Mouse (Mus musculus) kidney, adult 2 months (tissue): ENCODE results near the gene Hinfp. TPM values are rescaled to one million over a fixed set of nuclear protein-coding genes. Genes with fewer than 3 reads are reported as not detected.
"Not testable (repeated sequence)": the region's sequence is repeated elsewhere in the genome, so short reads cannot be mapped to it uniquely, and the experiment has no call there.

Experiments used
- DNase-seq: peaks from one replicate; pipeline ENCODE4 v3.0.0; 2021
- H3K27ac ChIP-seq: fragments of 200-500 bp; 2 replicates; pipeline ENCODE4 v1.5.1; 2012; ENCODE audit warnings: low read depth, low read length, control low read depth, inconsistent platforms; ENCODE audit not compliant: insufficient read depth
- H3K27me3 ChIP-seq: fragments of 200-500 bp; replicated peaks from 2 replicates; pipeline ENCODE4 v1.6.1; 2012; ENCODE audit warnings: mild to moderate bottlenecking, moderate library complexity, low read length, inconsistent platforms; ENCODE audit not compliant: control insufficient read depth, insufficient read depth
- H3K36me3 ChIP-seq: fragments of 200-500 bp; 2 replicates; pipeline ENCODE4 v1.6.1; 2012; ENCODE audit warnings: mild to moderate bottlenecking, moderate library complexity, low read length, inconsistent platforms; ENCODE audit not compliant: control insufficient read depth, insufficient read depth
- H3K4me1 ChIP-seq: fragments of 200-500 bp; 2 replicates; pipeline ENCODE4 v1.6.1; 2011; ENCODE audit warnings: low read length; ENCODE audit not compliant: control insufficient read depth, insufficient read depth
- H3K4me3 ChIP-seq: fragments of 200-500 bp; 2 replicates; pipeline ENCODE4 v1.5.1; 2011; ENCODE audit warnings: mild to moderate bottlenecking, low read depth, low read length, control low read depth; ENCODE audit not compliant: insufficient read depth
- CTCF ChIP-seq: fragments of 200-500 bp; conservative IDR thresholded peaks from 2 replicates; pipeline ENCODE4 v1.5.1; 2011; ENCODE audit warnings: low read depth, mild to moderate bottlenecking, control low read depth, low read length, moderate library complexity, mixed read lengths; ENCODE audit not compliant: insufficient read depth, insufficient read length
- POLR2A ChIP-seq: fragments of 200-500 bp; IDR thresholded peaks from one replicate; pipeline ENCODE4 v1.6.1; 2011; ENCODE audit warnings: low read depth, low read length, control low read depth
- WGBS: fragments of 180-500 bp; shearing (Covaris S2); methylation state at CpG from one replicate; pipeline ENCODE4 v1.1.7; 2018; 5-methylcytosine and 5-hydroxymethylcytosine counted together
- polyA plus RNA-seq: library from polyadenylated mRNA; depleted of rRNA; stranded (reverse); fragments of >200 nt; gene quantifications from 2 replicates; pipeline ENCODE4 v1.2.3, GENCODE M21; 2012

Gene Hinfp
- polyA plus RNA-seq, 1 experiment: 14.4 TPM

- 92% methylated on average over 13 of the region's 13 CpGs for WGBS
- H3K36me3 ChIP-seq: no peaks in the 10 kb centered on the region
- TF ChIP-seq POLR2A: no peak
- no peak for TF ChIP-seq CTCF
Measured at GRCm38 (mm10) chr9:44332918-44333638, 27.6 kb upstream of the Hinfp start.

GRCm38 (mm10) chr9:44330736-44331135 lies 25.3 kb upstream of the Hinfp start:
- Histone ChIP-seq H3K4me3 (no peak overlapping the region), H3K27ac (no peak overlapping the region), H3K4me1 (peaks cover 8% of the 10 kb centered on the region; the same call in 1 of the 2 replicates), H3K36me3 (no peaks in the 10 kb centered on the region), H3K27me3 (no peaks in the 10 kb centered on the region)
- TF ChIP-seq CTCF (no peak), POLR2A (no peak)
- WGBS: 84% methylated on average over 6 of the region's 6 CpGs
- no peak for DNase-seq

More at GRCm38 (mm10) chr9:44332918-44333638, 27.6 kb upstream of the Hinfp start:
- Histone ChIP-seq H3K27ac (no peak overlapping the region), H3K27me3 (no peaks in the 10 kb centered on the region), H3K4me1 (peaks cover 6% of the 10 kb centered on the region; the same call in 1 of the 2 replicates), H3K4me3 (no peak overlapping the region)
- no peak for DNase-seq

DNA sequence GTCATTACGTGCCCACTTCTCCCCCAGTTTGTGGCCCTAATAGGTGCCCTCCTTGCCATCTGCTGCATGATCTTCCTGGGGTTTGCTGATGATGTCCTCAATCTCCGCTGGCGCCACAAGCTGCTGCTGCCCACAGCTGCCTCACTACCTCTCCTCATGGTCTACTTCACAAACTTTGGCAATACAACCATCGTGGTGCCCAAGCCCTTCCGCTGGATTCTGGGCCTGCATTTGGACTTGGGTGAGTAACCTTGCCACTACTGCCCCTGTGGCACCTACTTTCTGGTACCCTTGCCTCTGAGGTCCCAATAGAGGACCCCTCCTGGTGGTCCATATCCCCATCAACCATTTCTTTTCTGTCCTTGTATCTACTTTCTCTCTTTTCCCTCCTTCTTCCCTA lies 22.5 kb upstream of the Hinfp start:
- TF ChIP-seq CTCF (no peak), POLR2A (no peak)
- H3K36me3 ChIP-seq: no peaks in the 10 kb centered on the region

DNA sequence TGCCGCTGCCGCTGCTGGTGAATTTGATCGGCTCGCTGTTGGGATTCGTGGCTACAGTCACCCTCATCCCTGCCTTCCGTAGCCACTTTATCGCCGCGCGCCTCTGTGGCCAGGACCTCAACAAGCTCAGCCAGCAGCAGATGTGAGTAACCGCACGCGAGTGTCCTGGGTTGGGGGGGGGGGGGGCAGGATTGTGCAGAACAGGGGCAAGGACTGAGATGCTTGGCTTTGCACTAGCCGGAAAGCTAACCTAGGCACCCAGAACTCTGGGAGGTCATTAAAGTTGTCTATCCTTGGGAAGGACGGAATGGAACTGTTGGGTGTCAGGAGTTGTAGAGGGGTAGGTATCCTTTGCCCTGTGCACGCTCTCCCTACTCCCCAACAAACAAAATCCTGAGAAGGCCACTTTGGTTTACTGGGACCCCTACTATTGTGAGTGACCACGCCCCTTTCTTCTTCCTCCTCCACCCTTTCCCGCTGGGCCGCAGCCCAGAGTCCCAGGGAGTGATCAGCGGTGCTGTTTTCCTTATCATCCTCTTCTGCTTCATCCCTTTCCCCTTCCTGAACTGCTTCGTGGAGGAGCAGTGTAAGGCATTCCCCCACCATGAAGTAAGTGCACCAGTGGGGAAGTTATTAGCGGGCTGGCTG lies 21.7 kb upstream of the Hinfp start:
- peak overlapping the region; percentile 28 for H3K27ac ChIP-seq
- H3K4me1 ChIP-seq: peaks cover 7% of the 10 kb centered on the region; the same call in 1 of the 2 replicates
- H3K27me3 ChIP-seq: no peaks in the 10 kb centered on the region
- H3K36me3 ChIP-seq: no peaks in the 10 kb centered on the region
- H3K4me3 ChIP-seq: peak overlapping the region; percentile 72
- DNase-seq: peak; percentile 62
- under 1% methylated on average over 22 of the region's 22 CpGs for WGBS
- TF ChIP-seq CTCF (no peak), POLR2A (no peak)

More for the DNA sequence above, 22.5 kb upstream of the Hinfp start:
- 78% methylated on average over 5 of the region's 5 CpGs for WGBS
- no peaks in the 10 kb centered on the region for H3K27me3 ChIP-seq
- peak overlapping the region; percentile 72; the same call in 1 of the 2 replicates for H3K4me3 ChIP-seq
- no peak overlapping the region for H3K27ac ChIP-seq
- H3K4me1 ChIP-seq: peaks cover 7% of the 10 kb centered on the region; the same call in 1 of the 2 replicates
- no peak for DNase-seq

GRCm38 (mm10) chr9:44326371-44327063 lies 21.0 kb upstream of the Hinfp start:
- Histone ChIP-seq H3K4me1 (peaks cover 7% of the 10 kb centered on the region; the same call in 1 of the 2 replicates), H3K27ac (peak overlapping the region; percentile 28), H3K4me3 (peak overlapping the region; percentile 72), H3K27me3 (no peaks in the 10 kb centered on the region), H3K36me3 (no peaks in the 10 kb centered on the region)
- no peak for TF ChIP-seq CTCF
- no peak for TF ChIP-seq POLR2A
- DNase-seq: peak; percentile 95
- under 1% methylated on average over 38 of the region's 38 CpGs for WGBS

DNA sequence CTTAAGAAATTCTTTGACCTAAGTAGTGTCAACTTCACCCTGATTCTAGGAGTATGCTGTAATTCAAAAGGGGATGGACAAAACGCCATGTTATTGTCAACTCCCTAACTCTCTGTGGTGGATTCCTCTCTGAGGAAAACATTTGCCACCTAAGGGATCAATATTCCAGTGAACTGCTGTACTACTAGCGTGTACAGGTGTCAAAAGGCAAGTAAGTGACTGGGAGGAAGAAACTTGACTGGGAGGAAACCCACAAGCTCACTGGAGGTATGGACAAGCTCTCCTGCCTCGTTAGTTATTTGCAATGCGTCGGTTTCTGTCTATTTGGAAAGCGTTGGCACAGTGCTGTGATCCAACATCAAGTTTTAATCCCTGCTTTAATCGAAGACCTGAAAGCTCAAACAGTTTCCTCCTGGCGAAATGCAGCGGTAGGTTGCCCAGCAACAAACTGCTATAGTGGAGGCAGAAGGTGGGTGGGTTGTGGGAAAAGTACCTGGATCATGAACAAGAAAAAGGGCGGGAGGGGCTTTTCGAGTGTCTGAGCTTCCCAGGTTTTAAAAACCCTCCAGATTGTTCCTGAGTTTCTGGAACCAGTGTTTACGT lies 20.4 kb upstream of the Hinfp start, which contains the start of gene Dpagt1:
Gene Dpagt1, plus strand, starts transcription at position 252 of the 603 bp plus-strand sequence.
- no peak for DNase-seq
- Histone ChIP-seq H3K4me1 (peaks cover 9% of the 10 kb centered on the region; the same call in 1 of the 2 replicates), H3K27ac (peak within 1 kb of the TSS; percentile 28), H3K4me3 (peak within 1 kb of the TSS; percentile 72), H3K27me3 (no peaks in the 10 kb centered on the region), H3K36me3 (no peaks in the 10 kb centered on the region)
- TF ChIP-seq CTCF: no peak
- WGBS: 2% methylated on average over 12 of the region's 12 CpGs

- not testable (repeated sequence) for H3K36me3 ChIP-seq, H3K27me3 ChIP-seq, DNase-seq, H3K4me3 ChIP-seq
- 60% methylated on average over 7 of the region's 8 CpGs for WGBS
- Histone ChIP-seq H3K4me1 (peaks cover 13% of the 10 kb centered on the region; the same call in 1 of the 2 replicates), H3K27ac (peak overlapping the region; percentile 28; the same call in 1 of the 2 replicates)
Measured at GRCm38 (mm10) chr9:44325032-44325767, 19.7 kb upstream of the Hinfp start.
